Mouse (Mus musculus): ENCODE measurements around the gene Vav3. TPM values are rescaled to one million over a fixed set of nuclear protein-coding genes. Genes with fewer than 3 reads are reported as not detected.

Vav3 gene
- polyA plus RNA-seq, 1 experiment from 2014 or later: 6.4 TPM

DNA sequence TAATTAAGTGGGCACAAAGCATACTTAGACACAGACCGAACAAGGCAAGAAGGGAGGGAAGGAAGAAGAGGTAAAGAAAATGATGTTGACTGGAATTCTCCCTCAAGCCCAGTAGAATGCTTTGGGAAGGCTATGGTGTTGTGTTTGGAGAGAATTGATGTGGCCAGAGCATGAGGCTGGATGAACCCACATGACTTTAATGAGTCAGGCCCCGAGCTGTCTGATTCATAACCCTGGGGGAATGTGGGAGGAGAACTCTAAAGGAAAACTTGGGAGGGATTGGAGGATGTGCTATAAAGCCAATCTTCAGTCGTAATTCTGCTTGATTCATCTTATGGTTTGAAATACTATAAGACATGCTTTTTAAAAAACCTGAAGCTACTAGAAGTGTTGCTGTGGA, 175.0 kb downstream of the Vav3 start:
- Histone ChIP-seq H3K9me3 (no peaks in the 10 kb centered on the region), H3K4me2 (no peak overlapping the region), H3K9ac (replicated peaks) (no peak overlapping the region), H3K4me3 (replicated peaks) (no peak overlapping the region), H3K27me3 (no peaks in the 10 kb centered on the region), H3K27ac (no peak overlapping the region), H3K36me3 (no peaks in the 10 kb centered on the region), H3K4me1 (replicated peaks) (no peaks in the 10 kb centered on the region)
- no peak for ATAC-seq (ENCODE audit: insufficient number of reproducible peaks, insufficient read depth, low FRiP score, low TSS enrichment, low read depth)
- WGBS: 71% methylated on average over 3 of the region's 3 CpGs

DNA sequence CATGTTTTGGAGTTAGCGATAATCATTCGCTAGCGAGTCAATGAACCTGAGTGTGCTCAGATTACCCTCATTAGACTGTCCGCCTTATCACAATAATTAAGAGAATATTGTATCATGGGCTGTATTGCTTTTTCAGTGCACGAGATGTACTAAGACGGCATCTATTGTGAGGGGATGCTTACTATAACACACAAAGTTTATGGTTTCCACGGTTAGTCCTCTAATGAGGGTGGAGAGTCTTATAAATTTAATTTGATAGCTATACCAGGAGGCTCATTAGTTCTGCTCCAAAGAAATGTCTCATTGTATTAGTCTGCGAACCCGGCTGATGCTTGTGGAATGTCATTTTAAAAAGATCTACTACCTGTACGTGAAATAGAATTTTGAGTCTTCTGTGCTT, 175.9 kb downstream of the Vav3 start:
- ATAC-seq (ENCODE audit: insufficient number of reproducible peaks, insufficient read depth, low FRiP score, low TSS enrichment, low read depth): no peak
- no peaks in the 10 kb centered on the region for H3K4me1 ChIP-seq (replicated peaks)

DNA sequence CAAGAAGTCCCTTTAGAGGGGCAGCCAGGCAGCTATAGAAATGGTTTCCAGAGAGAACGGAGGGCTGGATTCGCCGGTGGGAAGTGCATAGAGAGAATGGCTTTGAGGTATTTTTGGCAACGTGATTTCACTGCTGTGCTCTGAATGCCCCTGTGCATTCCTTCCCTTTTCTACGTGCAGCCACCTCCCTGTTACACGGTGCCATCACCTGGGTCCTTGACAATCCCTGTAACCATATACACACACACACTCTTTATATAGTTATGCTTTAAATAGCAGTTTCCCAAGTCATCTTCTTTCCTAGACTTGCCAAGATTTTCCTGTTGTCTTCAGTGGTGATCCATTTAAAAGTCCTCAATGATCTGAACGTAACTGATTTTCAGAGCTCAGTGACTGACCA, 181.7 kb downstream of the Vav3 start:
- no peak overlapping the region for H3K9ac ChIP-seq (replicated peaks)
- no peak for ATAC-seq (ENCODE audit: insufficient number of reproducible peaks, insufficient read depth, low FRiP score, low TSS enrichment, low read depth)
- H3K36me3 ChIP-seq: no peaks in the 10 kb centered on the region
- no peak overlapping the region for H3K27ac ChIP-seq
- WGBS: 77% methylated on average over 7 of the region's 7 CpGs
- no peaks in the 10 kb centered on the region for H3K27me3 ChIP-seq
- no peaks in the 10 kb centered on the region for H3K4me1 ChIP-seq (replicated peaks)
- no peaks in the 10 kb centered on the region for H3K9me3 ChIP-seq
- no peak overlapping the region for H3K4me2 ChIP-seq
- H3K4me3 ChIP-seq (replicated peaks): no peak overlapping the region

More for the DNA sequence above, 175.9 kb downstream of the Vav3 start:
- Histone ChIP-seq H3K36me3 (no peaks in the 10 kb centered on the region), H3K27me3 (no peaks in the 10 kb centered on the region), H3K9me3 (no peaks in the 10 kb centered on the region), H3K4me2 (no peak overlapping the region), H3K27ac (no peak overlapping the region), H3K4me3 (replicated peaks) (no peak overlapping the region), H3K9ac (replicated peaks) (no peak overlapping the region)
- 73% methylated on average over 10 of the region's 10 CpGs for WGBS

GRCm38 (mm10) chr3:109525825-109526224, 185.4 kb downstream of the Vav3 start:
- no peak overlapping the region for H3K4me2 ChIP-seq
- no peak for ATAC-seq (ENCODE audit: insufficient number of reproducible peaks, insufficient read depth, low FRiP score, low TSS enrichment, low read depth)
- WGBS: 84% methylated on average over 12 of the region's 12 CpGs

GRCm38 (mm10) chr3:109526246-109526645, 185.8 kb downstream of the Vav3 start:
- Histone ChIP-seq H3K4me1 (replicated peaks) (no peaks in the 10 kb centered on the region), H3K9ac (replicated peaks) (no peak overlapping the region), H3K27ac (no peak overlapping the region), H3K4me2 (no peak overlapping the region), H3K27me3 (no peaks in the 10 kb centered on the region), H3K9me3 (no peaks in the 10 kb centered on the region), H3K4me3 (replicated peaks) (no peak overlapping the region), H3K36me3 (no peaks in the 10 kb centered on the region)
- WGBS: 7% methylated on average over 4 of the region's 4 CpGs
- ATAC-seq (ENCODE audit: insufficient number of reproducible peaks, insufficient read depth, low FRiP score, low TSS enrichment, low read depth): no peak

More at GRCm38 (mm10) chr3:109525825-109526224, 185.4 kb downstream of the Vav3 start:
- Histone ChIP-seq H3K9me3 (no peaks in the 10 kb centered on the region), H3K36me3 (no peaks in the 10 kb centered on the region), H3K4me1 (replicated peaks) (no peaks in the 10 kb centered on the region), H3K27ac (no peak overlapping the region), H3K27me3 (no peaks in the 10 kb centered on the region), H3K4me3 (replicated peaks) (no peak overlapping the region), H3K9ac (replicated peaks) (no peak overlapping the region)

DNA sequence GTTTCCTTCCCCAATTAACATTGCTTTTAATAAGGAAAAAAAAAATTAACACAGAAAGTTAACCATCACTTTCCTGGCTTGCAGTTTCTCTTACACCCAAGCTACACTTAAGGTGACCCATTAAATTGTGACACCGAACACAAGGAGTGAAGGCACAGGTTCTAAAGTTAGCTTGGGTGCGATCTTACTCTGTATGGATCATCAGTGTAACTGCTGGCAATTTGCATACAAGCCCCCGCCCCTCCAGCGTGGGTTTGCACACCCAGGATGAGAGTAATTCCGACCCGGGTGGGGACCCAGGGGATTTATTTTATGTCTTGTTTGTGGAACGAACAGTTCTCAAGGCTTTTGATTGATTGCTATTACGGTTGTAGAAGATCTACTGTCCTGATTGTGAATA, 186.2 kb downstream of the Vav3 start:
- H3K27me3 ChIP-seq: no peaks in the 10 kb centered on the region
- H3K4me2 ChIP-seq: no peak overlapping the region
- H3K4me3 ChIP-seq (replicated peaks): no peak overlapping the region
- no peaks in the 10 kb centered on the region for H3K9me3 ChIP-seq
- no peak overlapping the region for H3K9ac ChIP-seq (replicated peaks)
- no peaks in the 10 kb centered on the region for H3K36me3 ChIP-seq
- no peaks in the 10 kb centered on the region for H3K4me1 ChIP-seq (replicated peaks)
- no peak; the same call in 1 of the 2 replicates for ATAC-seq (ENCODE audit: insufficient number of reproducible peaks, insufficient read depth, low FRiP score, low TSS enrichment, low read depth)
- 65% methylated on average over 8 of the region's 8 CpGs for WGBS
- no peak overlapping the region for H3K27ac ChIP-seq

GRCm38 (mm10) chr3:109528688-109529087, 188.2 kb downstream of the Vav3 start:
- H3K4me2 ChIP-seq: no peak overlapping the region
- H3K4me1 ChIP-seq (replicated peaks): no peaks in the 10 kb centered on the region
- no peak overlapping the region for H3K27ac ChIP-seq
- H3K27me3 ChIP-seq: no peaks in the 10 kb centered on the region
- no peaks in the 10 kb centered on the region for H3K36me3 ChIP-seq
- H3K4me3 ChIP-seq (replicated peaks): no peak overlapping the region
- no peak for ATAC-seq (ENCODE audit: insufficient number of reproducible peaks, insufficient read depth, low FRiP score, low TSS enrichment, low read depth)
- no peak overlapping the region for H3K9ac ChIP-seq (replicated peaks)
- no peaks in the 10 kb centered on the region for H3K9me3 ChIP-seq
- 85% methylated on average over 4 of the region's 4 CpGs for WGBS

DNA sequence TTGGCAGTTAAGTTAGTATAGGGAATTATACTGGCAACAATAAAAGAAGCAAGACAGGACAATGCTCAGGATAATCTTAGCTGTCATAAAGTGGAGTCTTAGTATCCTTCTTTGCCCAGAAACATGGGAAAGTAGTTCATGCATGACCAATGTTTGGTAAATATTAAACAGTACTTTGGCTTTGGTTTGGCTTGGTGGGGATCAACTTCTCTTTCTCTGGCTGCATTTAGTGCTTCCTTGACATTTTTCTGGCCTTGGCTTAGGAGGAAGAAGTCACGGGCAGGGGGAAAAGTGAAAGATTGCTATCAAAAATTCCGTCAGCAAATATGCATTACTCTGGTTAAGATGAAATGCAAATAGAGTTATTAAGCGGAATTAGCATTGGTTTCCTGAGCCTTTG, 197.2 kb downstream of the Vav3 start:
- no peaks in the 10 kb centered on the region for H3K27me3 ChIP-seq
- no peak overlapping the region for H3K4me2 ChIP-seq
- H3K4me1 ChIP-seq (replicated peaks): no peaks in the 10 kb centered on the region
- no peaks in the 10 kb centered on the region for H3K9me3 ChIP-seq
- no peaks in the 10 kb centered on the region for H3K36me3 ChIP-seq
- 79% methylated on average over 3 of the region's 3 CpGs for WGBS
- no peak overlapping the region for H3K4me3 ChIP-seq (replicated peaks)
- H3K9ac ChIP-seq (replicated peaks): no peak overlapping the region
- no peak overlapping the region for H3K27ac ChIP-seq
- ATAC-seq (ENCODE audit: insufficient number of reproducible peaks, insufficient read depth, low FRiP score, low TSS enrichment, low read depth): no peak

DNA sequence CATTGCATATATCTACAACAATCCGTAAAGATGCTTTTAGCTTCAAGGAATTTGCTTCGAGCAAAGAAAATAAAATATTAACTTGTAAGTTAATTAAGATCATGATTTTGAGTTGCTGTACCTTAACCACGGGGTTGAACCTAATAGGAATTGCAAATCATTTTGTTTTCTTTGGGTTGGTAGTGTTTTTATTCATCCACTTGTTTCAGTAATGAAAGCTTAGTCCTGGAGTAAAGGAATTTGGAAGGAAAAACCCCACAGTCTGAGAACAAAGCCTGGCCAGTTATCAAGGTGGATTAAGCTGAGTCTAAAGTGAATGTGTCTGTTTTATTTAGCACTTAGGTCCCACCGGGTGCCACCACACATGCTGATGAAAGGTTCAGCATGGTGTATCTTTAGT, 199.6 kb downstream of the Vav3 start:
- Histone ChIP-seq H3K27me3 (no peaks in the 10 kb centered on the region), H3K27ac (no peak overlapping the region), H3K4me3 (replicated peaks) (no peak overlapping the region), H3K4me2 (no peak overlapping the region), H3K9ac (replicated peaks) (no peak overlapping the region), H3K36me3 (no peaks in the 10 kb centered on the region), H3K4me1 (replicated peaks) (no peaks in the 10 kb centered on the region), H3K9me3 (no peaks in the 10 kb centered on the region)
- 60% methylated on average over 4 of the region's 4 CpGs for WGBS
- no peak for ATAC-seq (ENCODE audit: insufficient number of reproducible peaks, insufficient read depth, low FRiP score, low TSS enrichment, low read depth)

- no peaks in the 10 kb centered on the region for H3K9me3 ChIP-seq
- no peaks in the 10 kb centered on the region for H3K4me1 ChIP-seq (replicated peaks)
- WGBS: 70% methylated on average over 7 of the region's 7 CpGs
- H3K27me3 ChIP-seq: no peaks in the 10 kb centered on the region
- no peaks in the 10 kb centered on the region for H3K36me3 ChIP-seq
- no peak overlapping the region for H3K4me2 ChIP-seq
- H3K9ac ChIP-seq (replicated peaks): no peak overlapping the region
- no peak overlapping the region for H3K27ac ChIP-seq
- ATAC-seq (ENCODE audit: insufficient number of reproducible peaks, insufficient read depth, low FRiP score, low TSS enrichment, low read depth): no peak
- H3K4me3 ChIP-seq (replicated peaks): no peak overlapping the region
Observed at GRCm38 (mm10) chr3:109544476-109545221, 204.2 kb downstream of the Vav3 start.

GRCm38 (mm10) chr3:109557329-109557728, 216.9 kb downstream of the Vav3 start:
- Histone ChIP-seq H3K9me3 (no peaks in the 10 kb centered on the region), H3K36me3 (no peaks in the 10 kb centered on the region), H3K4me3 (replicated peaks) (no peak overlapping the region), H3K4me2 (no peak overlapping the region), H3K9ac (replicated peaks) (no peak overlapping the region), H3K27me3 (no peaks in the 10 kb centered on the region), H3K4me1 (replicated peaks) (no peaks in the 10 kb centered on the region), H3K27ac (no peak overlapping the region)
- WGBS: 63% methylated on average over 2 of the region's 2 CpGs
- no peak for ATAC-seq (ENCODE audit: insufficient number of reproducible peaks, insufficient read depth, low FRiP score, low TSS enrichment, low read depth)

GRCm38 (mm10) chr3:109561295-109561694, 220.8 kb downstream of the Vav3 start:
- no peak overlapping the region for H3K27ac ChIP-seq
- no peak overlapping the region for H3K4me3 ChIP-seq (replicated peaks)
- H3K4me1 ChIP-seq (replicated peaks): no peaks in the 10 kb centered on the region
- no peaks in the 10 kb centered on the region for H3K27me3 ChIP-seq
- WGBS: 87% methylated on average over 4 of the region's 4 CpGs
- ATAC-seq (ENCODE audit: insufficient number of reproducible peaks, insufficient read depth, low FRiP score, low TSS enrichment, low read depth): no peak
- no peaks in the 10 kb centered on the region for H3K9me3 ChIP-seq
- no peaks in the 10 kb centered on the region for H3K36me3 ChIP-seq
- no peak overlapping the region for H3K4me2 ChIP-seq
- no peak overlapping the region for H3K9ac ChIP-seq (replicated peaks)
